Mouse (Mus musculus): Measurements from ENCODE around the gene Xaf1.

GRCm38 (mm10) chr11:72324431-72324830 is 23.0 kb downstream of the Xaf1 start:
- TF ChIP-seq USF1 (IDR thresholded peaks at IDR 0.05; ENCODE audit: low read depth): no peak
- no peak for TF ChIP-seq POLR2A (IDR thresholded peaks at IDR 0.05; ENCODE audit: insufficient read length, low read depth)
- no peak for TF ChIP-seq MYOG (IDR thresholded peaks at IDR 0.05; ENCODE audit: control insufficient read depth in 1 of 3, insufficient read depth in 1 of 3, insufficient read length in 2 of 3, low read depth in 2 of 3)
- no peak for TF ChIP-seq CEBPB (IDR thresholded peaks at IDR 0.05; ENCODE audit: insufficient read depth, poor library complexity, severe bottlenecking)
